In genomic region chr16:19061796-19062195, GRCm38 (mm10) we compare ENCODE assay signal across 25 mouse cellular contexts.
A peak's percentile ranks its signal among the peaks of the same experiment; 100 is the strongest.
DNase-seq lines count a peak whose midpoint lies in the region; ATAC-seq and TF ChIP-seq lines count a peak whose summit lies in the region.
"Had no signal": no experiment of that assay in that cellular context is flagged by ENCODE, and none has a peak within 500 bp of the region (broad histone marks: within the 10 kb centered on the region; RNA-seq: fewer than 3 reads in every experiment).

No protein-coding gene starts in this region.

- H3K4me1 ChIP-seq in bone marrow, adult 2 months (ENCODE audit: control insufficient read depth, insufficient read depth, low read length): no peaks in the 10 kb centered on the region
- H3K4me1 ChIP-seq in midbrain, embryonic 13.5 days (replicated peaks): no peaks in the 10 kb centered on the region
- H3K4me1 ChIP-seq: embryonic facial prominence, embryonic 13.5 days; embryonic facial prominence, embryonic 15.5 days; forebrain, embryonic 10.5 days; forebrain, embryonic 12.5 days had no signal

- H3K4me2 ChIP-seq in midbrain, embryonic 13.5 days (replicated peaks): no peak overlapping the region
- H3K4me2 ChIP-seq: embryonic facial prominence, embryonic 13.5 days; embryonic facial prominence, embryonic 15.5 days; forebrain, embryonic 12.5 days had no signal

- no peak for TF ChIP-seq POLR2A in bone marrow, adult 2 months (IDR thresholded peaks at IDR 0.05; ENCODE audit: borderline replicate concordance, control insufficient read depth, low read depth, low read length)

- H3K27ac ChIP-seq in bone marrow, adult 2 months (ENCODE audit: control insufficient read depth, insufficient read depth, low read depth, low read length, poor library complexity): peak overlapping the region; percentile 31
- H3K27ac ChIP-seq in midbrain, embryonic 13.5 days: no peak overlapping the region
- H3K27ac ChIP-seq: embryonic facial prominence, embryonic 13.5 days; embryonic facial prominence, embryonic 15.5 days; forebrain, embryonic 10.5 days; forebrain, embryonic 12.5 days had no signal

- no peaks in the 10 kb centered on the region for H3K9me3 ChIP-seq in midbrain, embryonic 13.5 days
- H3K9me3 ChIP-seq: embryonic facial prominence, embryonic 13.5 days; embryonic facial prominence, embryonic 15.5 days; forebrain, embryonic 10.5 days; forebrain, embryonic 12.5 days; G1E had no signal

- peak; percentile 9 for DNase-seq in adrenal gland, adult 2 months
- DNase-seq in adrenal gland, postnatal 25 days: no peak
- peak; percentile 7 for DNase-seq in adrenal gland, postnatal 14 days
- DNase-seq in adrenal gland, postnatal 4 days (ENCODE audit: low spot score in 2 of 2): no peak
- DNase-seq in A20 (ENCODE audit: low read depth, low spot score): peak; percentile 78
- no peak for DNase-seq in layer of hippocampus, adult 11-12 months (ENCODE audit: low spot score)
- DNase-seq: cerebellum, adult 11 months; cerebellum, adult 18-20 months; cerebellum, adult 8-10 months; cerebellum, adult 9-11 months; cerebellum, postnatal 14 days; cerebellum, postnatal 36 days; embryo, embryonic 11 days had no signal

- peak overlapping the region; percentile 37 for H3K4me3 ChIP-seq in bone marrow, adult 2 months (replicated peaks; ENCODE audit: control insufficient read depth, low read depth, low read length)
- no peak overlapping the region for H3K4me3 ChIP-seq in midbrain, embryonic 13.5 days (replicated peaks)
- H3K4me3 ChIP-seq: embryonic facial prominence, embryonic 13.5 days; embryonic facial prominence, embryonic 15.5 days; erythroblast, embryonic 14.5 days; forebrain, embryonic 10.5 days; forebrain, embryonic 12.5 days had no signal

- no peak for TF ChIP-seq CTCF in bone marrow, adult 2 months (IDR thresholded peaks at IDR 0.05; ENCODE audit: control insufficient read depth, insufficient read depth, low read length)

- no peaks in the 10 kb centered on the region for H3K36me3 ChIP-seq in midbrain, embryonic 13.5 days
- H3K36me3 ChIP-seq: embryonic facial prominence, embryonic 13.5 days; embryonic facial prominence, embryonic 15.5 days; forebrain, embryonic 10.5 days; forebrain, embryonic 12.5 days; G1E had no signal

- no peak for ATAC-seq in midbrain, embryonic 13.5 days
- ATAC-seq: activated CD4-positive, CD25-positive, alpha-beta regulatory T cell, adult 4 months; forebrain, embryonic 14.5 days; forebrain, embryonic 16.5 days; Patski had no signal

- H3K9ac ChIP-seq in midbrain, embryonic 13.5 days (replicated peaks): no peak overlapping the region
- H3K9ac ChIP-seq: embryonic facial prominence, embryonic 13.5 days; embryonic facial prominence, embryonic 15.5 days; forebrain, embryonic 12.5 days had no signal

- 79% methylated on average over 3 of the region's 3 CpGs for WGBS in bone marrow, adult 2 months
- 90% methylated on average over 3 of the region's 3 CpGs for WGBS in midbrain, embryonic 13.5 days

- no peaks in the 10 kb centered on the region for H3K27me3 ChIP-seq in midbrain, embryonic 13.5 days
- H3K27me3 ChIP-seq: embryonic facial prominence, embryonic 13.5 days; embryonic facial prominence, embryonic 15.5 days; forebrain, embryonic 12.5 days had no signal

Comparison
In these comparisons a context has a peak if more than half of its experiments do, and no peak if none do; other contexts are left out.
1. DNase-seq: peak in adrenal gland, adult 2 months (single experiment), adrenal gland, postnatal 14 days (single experiment) and A20 (single experiment); none in adrenal gland, postnatal 25 days (single experiment), adrenal gland, postnatal 4 days (0 of 2) and layer of hippocampus, adult 11-12 months (single experiment).